Mouse (Mus musculus) lung, postnatal 0 days (tissue): ENCODE results near the gene Col1a2.

Experiments
- CTCF ChIP-seq: IDR thresholded peaks from 2 replicates; pipeline ENCODE4 v1.5.1; 2016; ENCODE audit warnings: antibody characterized with exemption, mild to moderate bottlenecking
- EP300 ChIP-seq: IDR thresholded peaks from 2 replicates; pipeline ENCODE4 v1.6.1; 2016; ENCODE audit warnings: antibody characterized with exemption, mild to moderate bottlenecking, control low read depth

DNA sequence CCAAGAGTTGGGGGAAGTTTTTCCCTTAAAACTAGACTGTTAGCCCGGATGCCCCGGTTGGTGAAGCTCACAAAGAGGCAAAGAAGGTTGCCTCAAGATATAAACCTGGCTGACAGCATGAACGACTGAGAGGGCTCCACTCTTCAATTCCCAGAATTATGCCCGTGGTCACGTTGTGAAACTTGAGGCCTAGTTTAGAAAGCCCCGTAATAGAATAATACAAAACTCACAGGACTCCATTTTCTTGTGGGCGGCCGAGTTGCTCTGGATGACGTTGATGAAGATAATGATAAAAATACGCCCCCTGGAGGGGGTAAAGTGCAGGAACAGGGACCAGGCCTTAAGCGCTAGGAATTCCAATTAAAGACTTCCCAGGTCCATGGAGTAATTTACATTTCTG lies 1.5 kb downstream of the Col1a2 start:
- TF ChIP-seq CTCF: peak; percentile 57
- peak; percentile 12; the same call in 1 of the 2 replicates for TF ChIP-seq EP300
